Mouse (Mus musculus): ENCODE measurements around the gene Nfil3. TPM values are rescaled to one million over a fixed set of nuclear protein-coding genes. Genes with fewer than 3 reads are reported as not detected.

The Nfil3 gene
- total and polyA plus RNA-seq, 3 experiments = 0.35 to 0.93 TPM; not detected in 1

DNA sequence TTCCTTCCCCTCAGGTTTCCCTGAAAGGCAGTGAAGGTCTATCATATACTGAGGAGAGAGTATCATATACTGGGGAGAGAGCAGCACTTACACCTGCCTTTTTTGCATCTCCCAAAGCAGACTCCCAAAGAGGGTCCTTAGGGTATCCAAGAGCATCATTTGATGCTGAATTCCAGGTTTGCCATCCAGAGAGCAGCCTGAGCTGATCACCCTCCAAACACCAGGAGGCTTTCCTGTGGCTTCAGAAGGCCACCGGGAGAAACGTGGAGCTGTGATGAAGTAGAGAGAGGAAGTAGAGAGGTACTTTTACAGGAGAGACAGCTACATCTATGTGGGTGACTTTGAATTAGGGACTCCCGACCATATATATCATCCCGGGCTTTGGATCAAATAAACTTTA, 3.1 kb downstream of the Nfil3 start:
- no peaks in the 10 kb centered on the region; a peak in 1 of 4 replicates for H3K4me1 ChIP-seq (ENCODE audit: control insufficient read depth in 1 of 2, insufficient read depth in 2 of 2, low read length in 2 of 2)
- H3K9ac ChIP-seq (ENCODE audit: control insufficient read depth, low read depth, low read length, poor library complexity, severe bottlenecking) = no peak overlapping the region
- peaks cover 0 to 2% of the 10 kb centered on the region in 2 experiments; a peak in 1 of 4 replicates for H3K36me3 ChIP-seq (ENCODE audit: control insufficient read depth in 1 of 2, insufficient read depth in 2 of 2, low read length in 2 of 2)
- H3K79me2 ChIP-seq (ENCODE audit: control insufficient read depth, insufficient read depth, low read length, poor library complexity) = no peaks in the 10 kb centered on the region
- no peak overlapping the region for H3K4me3 ChIP-seq (ENCODE audit: control insufficient read depth in 1 of 2, insufficient read depth in 1 of 2, low read depth in 2 of 2, low read length in 2 of 2)
- no peak for DNase-seq (ENCODE audit: low read depth, low spot score)
- no peaks in the 10 kb centered on the region for H3K9me3 ChIP-seq (replicated peaks; ENCODE audit: insufficient read depth, low read length)
- H3K27me3 ChIP-seq (ENCODE audit: control insufficient read depth in 1 of 2, insufficient read depth in 2 of 2, low read length in 2 of 2) = no peaks in the 10 kb centered on the region
- TF ChIP-seq POLR2AphosphoS5 (IDR thresholded peaks at IDR 0.05; ENCODE audit: borderline replicate concordance, low read depth, low read length) (no peak), KAT2A (conservative IDR thresholded peaks at IDR 0.05; ENCODE audit: low read depth, low read length) (no peak), RCOR1 (IDR thresholded peaks at IDR 0.05; ENCODE audit: low read depth, low read length) (no peak), USF1 (IDR thresholded peaks at IDR 0.05; ENCODE audit: low read depth, low read length) (no peak), ZMIZ1 (IDR thresholded peaks at IDR 0.05; ENCODE audit: low read depth, low read length) (no peak), SMC3 (IDR thresholded peaks at IDR 0.05; ENCODE audit: low read depth, low read length) (no peak), E2F4 (IDR thresholded peaks at IDR 0.05; ENCODE audit: borderline replicate concordance, low read depth, low read length) (no peak), EP300 (IDR thresholded peaks at IDR 0.05; ENCODE audit: low read depth in 1 of 2, low read length in 2 of 2) (no peak), MAX (IDR thresholded peaks at IDR 0.05; ENCODE audit: low read length) (no peak), NELFE (IDR thresholded peaks at IDR 0.05; ENCODE audit: low read depth, low read length) (no peak), TBP (IDR thresholded peaks at IDR 0.05; ENCODE audit: low read depth, low read length) (no peak), MYC (IDR thresholded peaks at IDR 0.05; ENCODE audit: low read depth, low read length) (no peak), ETS1 (IDR thresholded peaks at IDR 0.05; ENCODE audit: low read depth, low read length) (no peak), POLR2AphosphoS2 (IDR thresholded peaks at IDR 0.05; ENCODE audit: low read length) (no peak), UBTF (IDR thresholded peaks at IDR 0.05; ENCODE audit: borderline replicate concordance, insufficient read depth, low read depth, low read length) (no peak), ZKSCAN1 (IDR thresholded peaks at IDR 0.05; ENCODE audit: low read depth, low read length) (no peak), ZNF384 (IDR thresholded peaks at IDR 0.05; ENCODE audit: low read depth, low read length) (no peak), GATA1 (IDR thresholded peaks at IDR 0.05; ENCODE audit: low read depth, low read length) (no peak), ZC3H11A (IDR thresholded peaks at IDR 0.05; ENCODE audit: low read depth, low read length) (no peak), NRF1 (IDR thresholded peaks at IDR 0.05; ENCODE audit: insufficient read depth, low read depth, low read length, poor library complexity, severe bottlenecking) (no peak)
- no peak overlapping the region for H3K27ac ChIP-seq (ENCODE audit: control insufficient read depth, low read depth, low read length)

DNA sequence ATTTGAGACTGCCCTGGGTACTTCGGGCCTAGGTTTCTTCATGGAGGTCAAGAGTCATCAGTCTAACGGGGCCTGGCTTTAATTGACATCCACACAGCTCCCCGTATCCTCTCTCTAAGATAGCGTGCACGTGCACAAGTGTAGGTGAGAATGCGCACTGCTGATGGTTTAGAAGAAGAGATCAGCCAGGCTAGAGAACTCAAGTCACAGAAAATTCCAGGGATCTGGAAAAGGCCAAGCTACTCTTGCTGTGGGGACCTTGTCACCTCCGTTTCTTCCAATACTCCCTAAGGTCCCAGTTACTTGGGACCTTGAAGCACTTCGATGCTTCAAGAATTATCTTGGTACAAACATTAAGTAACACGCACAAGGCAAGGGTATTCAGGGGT, 3.7 kb downstream of the Nfil3 start:
- no peak overlapping the region for H3K4me3 ChIP-seq (ENCODE audit: control insufficient read depth in 1 of 2, insufficient read depth in 1 of 2, low read depth in 2 of 2, low read length in 2 of 2)
- no peaks in the 10 kb centered on the region for H3K9me3 ChIP-seq (replicated peaks; ENCODE audit: insufficient read depth, low read length)
- DNase-seq (ENCODE audit: low read depth, low spot score) = no peak
- H3K27ac ChIP-seq (ENCODE audit: control insufficient read depth, low read depth, low read length) = peak overlapping the region; percentile 50; the same call in 1 of the 2 replicates
- H3K4me1 ChIP-seq (ENCODE audit: control insufficient read depth in 1 of 2, insufficient read depth in 2 of 2, low read length in 2 of 2) = no peaks in the 10 kb centered on the region; a peak in 1 of 4 replicates
- no peaks in the 10 kb centered on the region for H3K79me2 ChIP-seq (ENCODE audit: control insufficient read depth, insufficient read depth, low read length, poor library complexity)
- TF ChIP-seq SMC3 (IDR thresholded peaks at IDR 0.05; ENCODE audit: low read depth, low read length) = no peak
- TF ChIP-seq GATA1 (IDR thresholded peaks at IDR 0.05; ENCODE audit: low read depth, low read length) = no peak
- no peak for TF ChIP-seq POLR2A (IDR thresholded peaks at IDR 0.05; ENCODE audit: control insufficient read depth in 1 of 2, insufficient read depth in 1 of 2, low read depth in 1 of 2, low read length in 2 of 2, poor library complexity in 1 of 2)
- no peak for TF ChIP-seq BHLHE40 (IDR thresholded peaks at IDR 0.05; ENCODE audit: borderline replicate concordance, low read depth, low read length)
- TF ChIP-seq TBP (IDR thresholded peaks at IDR 0.05; ENCODE audit: low read depth, low read length) = no peak
- TF ChIP-seq POLR2AphosphoS2 (IDR thresholded peaks at IDR 0.05; ENCODE audit: low read length) = no peak
- TF ChIP-seq MXI1 (IDR thresholded peaks at IDR 0.05; ENCODE audit: low read depth, low read length) = no peak
- no peak for TF ChIP-seq MEF2A (IDR thresholded peaks at IDR 0.05; ENCODE audit: extremely low read depth, insufficient replicate concordance, low read depth, low read length, poor library complexity, severe bottlenecking)
- no peak for TF ChIP-seq ZNF384 (IDR thresholded peaks at IDR 0.05; ENCODE audit: low read depth, low read length)
- TF ChIP-seq MAFK (IDR thresholded peaks at IDR 0.05; ENCODE audit: borderline replicate concordance, low read depth, low read length) = no peak
- no peak for TF ChIP-seq NRF1 (IDR thresholded peaks at IDR 0.05; ENCODE audit: insufficient read depth, low read depth, low read length, poor library complexity, severe bottlenecking)
- no peak overlapping the region; the same call in 1 of the 2 replicates for H3K9ac ChIP-seq (ENCODE audit: control insufficient read depth, low read depth, low read length, poor library complexity, severe bottlenecking)
- H3K27me3 ChIP-seq (ENCODE audit: control insufficient read depth in 1 of 2, insufficient read depth in 2 of 2, low read length in 2 of 2) = no peaks in the 10 kb centered on the region
- peaks cover 0 to 2% of the 10 kb centered on the region in 2 experiments; a peak in 1 of 4 replicates for H3K36me3 ChIP-seq (ENCODE audit: control insufficient read depth in 1 of 2, insufficient read depth in 2 of 2, low read length in 2 of 2)
